Mouse (Mus musculus) right cerebral cortex, adult 18-20 months (tissue): ENCODE measurements around the gene Setdb2.

ENCODE experiments used
- DNase-seq: peaks from one replicate; pipeline ENCODE4 v3.0.0; 2022; ENCODE audit warnings: mixed read lengths

Setdb2 gene

GRCm38 (mm10) chr14:59366386-59367105 lies 74.1 kb downstream of the Setdb2 start:
- no peak for DNase-seq

- no peak for DNase-seq
These were observed 75.4 kb downstream of the Setdb2 start, which contains the start of gene Phf11d for GRCm38 (mm10) chr14:59365244-59365644. TSS of gene Phf11d (minus strand) at chr14:59365470.
